Mouse (Mus musculus) CH12.LX (cell line): ENCODE data around the gene Rtn1. TPM values are rescaled to one million over a fixed set of nuclear protein-coding genes. Genes with fewer than 3 reads are reported as not detected.

Experiments
- DNase-seq: peaks from one replicate; pipeline ENCODE4 v3.0.0-alpha.2; 2013; ENCODE audit errors: extremely low read depth
- H3K27ac ChIP-seq: 2 replicates; pipeline ENCODE4 v1.5.1; 2012; ENCODE audit warnings: low read depth, mild to moderate bottlenecking, control low read depth, moderate library complexity; ENCODE audit not compliant: insufficient read depth
- H3K27me3 ChIP-seq: replicated peaks from 2 replicates; pipeline ENCODE3; 2012; ENCODE audit warnings: inconsistent platforms
- H3K36me3 ChIP-seq, 2 experiments: replicated peaks in 1 of 2; 2 replicates each; pipeline versions ENCODE3 to v1.6.1; 2012; ENCODE audit warnings: inconsistent platforms in 1 of 2, low read length in 1 of 2, mild to moderate bottlenecking in 1 of 2, mixed read lengths in 1 of 2, moderate library complexity in 1 of 2; ENCODE audit not compliant: control insufficient read depth in 1 of 2, insufficient read depth in 1 of 2
- H3K4me1 ChIP-seq, 2 experiments: 2 replicates each; pipeline ENCODE4 v1.6.1; 2012; ENCODE audit warnings: inconsistent platforms in 1 of 2, moderate library complexity in 1 of 2; ENCODE audit not compliant: insufficient read depth in 2 of 2, control insufficient read depth in 1 of 2
- H3K4me2 ChIP-seq: 2 replicates; pipeline ENCODE4 v1.6.1; 2012; ENCODE audit warnings: low read depth, mild to moderate bottlenecking, control low read depth; ENCODE audit not compliant: poor library complexity, insufficient read depth, severe bottlenecking
- H3K4me3 ChIP-seq, 3 experiments: fragments of 150-350 bp in 1 of 3; sonication (generic) in 1 of 3; replicated peaks in 1 of 3; 2 replicates each; pipeline versions ENCODE3 to v1.5.1; 2011 to 2012; ENCODE audit warnings: low read depth in 2 of 3, low read length in 2 of 3, mild to moderate bottlenecking in 2 of 3, moderate library complexity in 2 of 3, control low read depth in 1 of 3, improper control_type of control experiment in 1 of 3, inconsistent platforms in 1 of 3, mixed read lengths in 1 of 3; ENCODE audit not compliant: poor library complexity in 1 of 3
- H3K79me2 ChIP-seq: replicated peaks from 2 replicates; pipeline ENCODE4 v1.6.1; 2012; ENCODE audit warnings: mild to moderate bottlenecking, moderate library complexity; ENCODE audit not compliant: control insufficient read depth, poor library complexity, insufficient read depth, severe bottlenecking; ENCODE audit errors: extremely low read depth
- H3K9ac ChIP-seq: 2 replicates; pipeline ENCODE4 v1.6.1; 2012; ENCODE audit warnings: low read depth, mild to moderate bottlenecking, control low read depth, moderate library complexity; ENCODE audit not compliant: insufficient read depth
- H3K9me3 ChIP-seq: replicated peaks from 2 replicates; pipeline ENCODE3; 2012; ENCODE audit warnings: low read length, inconsistent platforms, mixed read lengths
- BHLHE40 ChIP-seq: IDR thresholded peaks from 2 replicates; pipeline ENCODE4 v1.6.1; 2011; ENCODE audit warnings: mild to moderate bottlenecking, low read depth, low read length, improper control_type of control experiment
- CTCF ChIP-seq, 2 experiments: IDR thresholded peaks in 1 of 2; conservative IDR thresholded peaks in 1 of 2; 2 replicates each; pipeline ENCODE4 v1.5.1; 2011 to 2012; ENCODE audit warnings: low read depth in 2 of 2, low read length in 2 of 2, improper control_type of control experiment in 1 of 2, inconsistent platforms in 1 of 2, mild to moderate bottlenecking in 1 of 2, moderate library complexity in 1 of 2
- ELF1 ChIP-seq: IDR thresholded peaks from 2 replicates; pipeline ENCODE4 v1.6.1; 2014; ENCODE audit warnings: low read depth, mild to moderate bottlenecking, inconsistent platforms, low read length, improper control_type of control experiment
- EP300 ChIP-seq: IDR thresholded peaks from 2 replicates; pipeline ENCODE4 v1.6.1; 2011; ENCODE audit warnings: low read length, improper control_type of control experiment
- GABPA ChIP-seq: IDR thresholded peaks from 2 replicates; pipeline ENCODE4 v1.6.1; 2012; ENCODE audit warnings: low read depth, low read length, improper control_type of control experiment, inconsistent platforms; ENCODE audit not compliant: insufficient replicate concordance
- MAFK ChIP-seq: IDR thresholded peaks from 2 replicates; pipeline ENCODE4 v1.6.1; 2011; ENCODE audit warnings: low read length, improper control_type of control experiment; ENCODE audit not compliant: insufficient replicate concordance
- MAX ChIP-seq: IDR thresholded peaks from 2 replicates; pipeline ENCODE4 v1.6.1; 2011; ENCODE audit warnings: low read length, improper control_type of control experiment
- MAZ ChIP-seq: IDR thresholded peaks from 2 replicates; pipeline ENCODE4 v1.6.1; 2012; ENCODE audit warnings: low read depth, mild to moderate bottlenecking, inconsistent platforms, low read length, improper control_type of control experiment, moderate library complexity
- MXI1 ChIP-seq: IDR thresholded peaks from 2 replicates; pipeline ENCODE4 v1.6.1; 2011; ENCODE audit warnings: mild to moderate bottlenecking, low read depth, low read length, improper control_type of control experiment
- MYC ChIP-seq: IDR thresholded peaks from 2 replicates; pipeline ENCODE4 v1.6.1; 2011; ENCODE audit warnings: low read depth, mild to moderate bottlenecking, improper control_type of control experiment, low read length
- NELFE ChIP-seq: IDR thresholded peaks from 2 replicates; pipeline ENCODE4 v1.6.1; 2011; ENCODE audit warnings: low read depth, low read length, improper control_type of control experiment
- POLR2A ChIP-seq: IDR thresholded peaks from 2 replicates; pipeline ENCODE4 v1.6.1; 2011; ENCODE audit warnings: low read depth, mild to moderate bottlenecking, improper control_type of control experiment, low read length
- SMC3 ChIP-seq: IDR thresholded peaks from 2 replicates; pipeline ENCODE4 v1.6.1; 2011; ENCODE audit warnings: low read depth, low read length, improper control_type of control experiment
- TBP ChIP-seq: conservative IDR thresholded peaks from 2 replicates; pipeline ENCODE4 v1.6.1; 2011; ENCODE audit warnings: low read depth, low read length, improper control_type of control experiment
- UBTF ChIP-seq: IDR thresholded peaks from 2 replicates; pipeline ENCODE4 v1.6.1; 2012; ENCODE audit warnings: low read depth, mild to moderate bottlenecking, inconsistent platforms, low read length, improper control_type of control experiment, moderate library complexity
- ZNF384 ChIP-seq: IDR thresholded peaks from 2 replicates; pipeline ENCODE4 v1.6.1; 2012; ENCODE audit warnings: low read depth, low read length, improper control_type of control experiment, inconsistent platforms
- dilution Hi-C: fragments of 300-500 bp; cut with MboI; formaldehyde crosslinking; loops from 2 replicates; pipeline ENCODE4 v1.14.3; 2020; ENCODE audit warnings: low sequenced_read_pairs; ENCODE audit not compliant: extremely low pct_unique_long_range_greater_than_20kb, extremely low pct_ligation_motif_present
- in situ Hi-C: fragments of 300-500 bp; cut with MboI; formaldehyde crosslinking; loops from 3 replicates; pipeline ENCODE4 v1.14.3; 2019; ENCODE audit warnings: low sequenced_read_pairs, low pct_ligation_motif_present, low pct_unique_long_range_greater_than_20kb, mixed read lengths
- polyA plus RNA-seq: library from polyadenylated mRNA; unstranded; fragments of >175 nt; gene quantifications from 2 replicates; pipeline ENCODE4 v1.2.1, GENCODE M21; 2012; ENCODE audit warnings: low read depth; ENCODE audit not compliant: insufficient read length
- total RNA-seq, 2 experiments: library from RNA; depleted of rRNA; stranded (reverse); fragments of 300-350 nt in 1 of 2; fragments of >200 nt in 1 of 2; gene quantifications; 2 replicates each; pipeline ENCODE4 v1.2.3; 2012 to 2014

The Rtn1 gene
- total and polyA plus RNA-seq, 3 experiments, result 0.08 to 0.17 TPM; not detected in 1

DNA sequence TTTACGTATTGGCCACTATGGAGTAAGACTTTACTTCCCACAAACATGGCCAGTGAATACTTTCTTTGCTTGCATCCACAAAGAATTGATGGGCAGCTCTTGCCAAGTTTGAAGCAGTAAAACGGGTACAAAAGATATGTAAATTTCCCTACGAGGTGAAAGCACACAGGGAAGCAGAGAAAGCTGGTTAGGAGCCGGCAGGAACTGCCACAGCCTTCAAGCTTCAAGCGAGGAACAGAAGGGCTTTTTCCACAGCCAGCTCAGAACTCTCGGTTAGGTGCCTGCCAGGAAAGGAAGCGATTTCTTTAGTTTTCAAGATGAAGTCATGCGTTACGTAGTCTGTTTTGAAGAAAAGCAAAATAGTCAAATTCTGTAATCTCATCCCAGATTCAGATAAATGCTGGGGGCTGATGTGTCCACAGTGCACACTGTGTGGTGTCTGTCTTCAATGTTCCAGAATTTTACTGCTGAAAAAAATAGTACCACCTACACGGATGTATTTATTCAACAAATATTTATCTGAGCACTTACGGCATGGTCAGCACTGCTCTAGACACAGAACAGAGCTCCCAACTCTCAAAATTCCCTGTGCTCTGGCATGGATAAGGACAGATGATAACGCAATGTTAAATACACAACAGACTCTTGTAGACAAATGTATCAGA is 169.5 kb downstream of the Rtn1 start:
- H3K9ac ChIP-seq, result no peak overlapping the region

DNA sequence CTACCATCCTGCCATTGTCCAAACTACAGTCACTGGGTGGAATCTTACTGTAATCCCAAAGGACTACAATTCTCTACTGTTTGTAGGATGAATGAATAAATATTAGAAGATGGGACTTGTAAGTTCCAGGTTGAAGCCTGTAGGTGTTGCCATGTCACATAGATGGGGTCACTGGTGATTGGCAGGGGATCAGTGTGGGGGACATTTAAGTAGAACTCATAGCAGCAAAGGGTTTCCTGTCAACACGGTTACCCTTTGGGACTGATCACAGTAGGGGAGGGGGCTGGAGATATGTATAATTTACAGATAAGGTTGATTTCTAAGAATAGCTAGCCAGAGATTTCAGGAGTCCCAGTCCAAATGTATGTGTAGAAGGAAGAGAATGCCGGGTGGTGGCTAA is 171.6 kb downstream of the Rtn1 start:
- no peak overlapping the region for H3K4me2 ChIP-seq
- H3K79me2 ChIP-seq, result no peaks in the 10 kb centered on the region
- H3K4me1 ChIP-seq, result peaks cover 0 to 23% of the 10 kb centered on the region in 2 experiments; a peak in 2 of 4 replicates
- no peak for DNase-seq
- TF ChIP-seq MAZ (no peak), GABPA (no peak), EP300 (no peak), NELFE (no peak), MYC (no peak), TBP (no peak), MAFK (no peak), MAX (no peak), ZNF384 (no peak), UBTF (no peak), SMC3 (no peak), BHLHE40 (no peak), MXI1 (no peak), POLR2A (no peak), ELF1 (no peak)
- no peaks in the 10 kb centered on the region for H3K27me3 ChIP-seq
- H3K36me3 ChIP-seq, result no peaks in the 10 kb centered on the region
- dilution Hi-C loops (no loop called here), in situ Hi-C loops (no loop called here)
- no peak overlapping the region for H3K27ac ChIP-seq
- peaks cover 2% of the 10 kb centered on the region for H3K9me3 ChIP-seq
- no peak overlapping the region for H3K9ac ChIP-seq
- H3K4me3 ChIP-seq, result no peak overlapping the region

More for the DNA sequence above, 169.5 kb downstream of the Rtn1 start:
- H3K4me2 ChIP-seq, result no peak overlapping the region
- H3K4me3 ChIP-seq, result no peak overlapping the region
- H3K79me2 ChIP-seq, result no peaks in the 10 kb centered on the region
- peaks cover 0 to 19% of the 10 kb centered on the region in 2 experiments; a peak in 2 of 4 replicates for H3K4me1 ChIP-seq
- dilution Hi-C loops, result no loop called here
- in situ Hi-C loops, result no loop called here
- peaks cover 2% of the 10 kb centered on the region for H3K9me3 ChIP-seq
- H3K36me3 ChIP-seq, result no peaks in the 10 kb centered on the region
- no peak for DNase-seq
- H3K27me3 ChIP-seq, result no peaks in the 10 kb centered on the region
- no peak overlapping the region for H3K27ac ChIP-seq
- TF ChIP-seq NELFE, result no peak
- TF ChIP-seq CTCF (conservative IDR thresholded peaks at IDR 0.05 in 1 of 2, IDR thresholded peaks at IDR 0.05 in 1 of 2; ENCODE audit: low read depth in 2 of 2, low read length in 2 of 2), result no peak
- no peak for TF ChIP-seq ELF1
